8 mouse cellular contexts compared by ENCODE assay signal in genomic region chr7:88206914-88207710, GRCm38 (mm10).
DNase-seq lines count a peak whose midpoint lies in the region; ATAC-seq and TF ChIP-seq lines count a peak whose summit lies in the region.

No protein-coding gene starts in this region.

- peak; percentile 19; the same call in 1 of the 2 replicates for ATAC-seq in kidney, embryonic 16.5 days (ENCODE audit: low FRiP score, low TSS enrichment)
- ATAC-seq in hindbrain, embryonic 13.5 days (ENCODE audit: low FRiP score) = peak; percentile 80
- peak; percentile 70; the same call in 1 of the 2 replicates for ATAC-seq in midbrain, embryonic 15.5 days (replicated peaks)
- no peak for ATAC-seq in erythroid progenitor cell, adult 5-6 weeks (replicated peaks; ENCODE audit: low FRiP score, poor library complexity, severe bottlenecking)

- no peak for TF ChIP-seq CTCF in bone marrow macrophage, adult 2 months (IDR thresholded peaks at IDR 0.05; ENCODE audit: low read depth, low read length)

- H3K4me1 ChIP-seq in kidney, embryonic 16.5 days (ENCODE audit: insufficient read depth, low read length) = no peaks in the 10 kb centered on the region
- H3K4me1 ChIP-seq in bone marrow macrophage, adult 2 months (ENCODE audit: control insufficient read depth, insufficient read depth, low read length) = peaks cover 21% of the 10 kb centered on the region
- peaks cover 6% of the 10 kb centered on the region for H3K4me1 ChIP-seq in hindbrain, embryonic 13.5 days (replicated peaks)
- H3K4me1 ChIP-seq in midbrain, embryonic 15.5 days = peaks cover 6% of the 10 kb centered on the region

- no peaks in the 10 kb centered on the region for H3K9me3 ChIP-seq in kidney, embryonic 16.5 days (ENCODE audit: low read length)
- H3K9me3 ChIP-seq in hindbrain, embryonic 13.5 days = no peaks in the 10 kb centered on the region
- H3K9me3 ChIP-seq in midbrain, embryonic 15.5 days = no peaks in the 10 kb centered on the region

- no peak for TF ChIP-seq POLR2A in bone marrow macrophage, adult 2 months (IDR thresholded peaks at IDR 0.05; ENCODE audit: borderline replicate concordance, low read depth, low read length)

- no peak overlapping the region for H3K4me3 ChIP-seq in kidney, embryonic 16.5 days (ENCODE audit: low read length)
- no peak overlapping the region for H3K4me3 ChIP-seq in bone marrow macrophage, adult 2 months (ENCODE audit: insufficient read depth, low read length)
- no peak overlapping the region for H3K4me3 ChIP-seq in hindbrain, embryonic 13.5 days
- H3K4me3 ChIP-seq in midbrain, embryonic 15.5 days = no peak overlapping the region

- WGBS in kidney, embryonic 16.5 days = 29% methylated on average over 10 of the region's 10 CpGs
- WGBS in hindbrain, embryonic 13.5 days = 13% methylated on average over 10 of the region's 10 CpGs
- WGBS in midbrain, embryonic 15.5 days = 9% methylated on average over 10 of the region's 10 CpGs

- H3K27ac ChIP-seq in kidney, embryonic 16.5 days (ENCODE audit: low read length) = no peak overlapping the region
- H3K27ac ChIP-seq in bone marrow macrophage, adult 2 months (ENCODE audit: insufficient read depth, low read depth, low read length) = peak overlapping the region; percentile 96
- H3K27ac ChIP-seq in hindbrain, embryonic 13.5 days = peak overlapping the region; percentile 70
- peak overlapping the region; percentile 38; the same call in 1 of the 2 replicates for H3K27ac ChIP-seq in midbrain, embryonic 15.5 days

- H3K9ac ChIP-seq in kidney, embryonic 16.5 days (replicated peaks; ENCODE audit: low read length) = no peak overlapping the region
- no peak overlapping the region for H3K9ac ChIP-seq in hindbrain, embryonic 13.5 days
- no peak overlapping the region for H3K9ac ChIP-seq in midbrain, embryonic 15.5 days

- H3K27me3 ChIP-seq in kidney, embryonic 16.5 days (ENCODE audit: insufficient read depth, low read length) = no peaks in the 10 kb centered on the region
- no peaks in the 10 kb centered on the region for H3K27me3 ChIP-seq in hindbrain, embryonic 13.5 days
- H3K27me3 ChIP-seq in midbrain, embryonic 15.5 days (replicated peaks) = no peaks in the 10 kb centered on the region

- no peak for DNase-seq in kidney, postnatal 36 days
- DNase-seq in kidney, postnatal 25 days = no peak
- DNase-seq in urinary bladder, postnatal 10 days (ENCODE audit: low spot score) = no peak

- no peaks in the 10 kb centered on the region for H3K36me3 ChIP-seq in kidney, embryonic 16.5 days (ENCODE audit: insufficient read depth, low read length)
- no peaks in the 10 kb centered on the region for H3K36me3 ChIP-seq in hindbrain, embryonic 13.5 days
- H3K36me3 ChIP-seq in midbrain, embryonic 15.5 days (replicated peaks) = no peaks in the 10 kb centered on the region

- no peak overlapping the region for H3K4me2 ChIP-seq in kidney, embryonic 16.5 days (replicated peaks; ENCODE audit: low read depth, low read length)
- no peak overlapping the region; the same call in 1 of the 2 replicates for H3K4me2 ChIP-seq in hindbrain, embryonic 13.5 days
- H3K4me2 ChIP-seq in midbrain, embryonic 15.5 days = peak overlapping the region; percentile 33
